Mouse (Mus musculus) thymus, adult 2 months (tissue): ENCODE results near the gene G0s2.

Experiments
- CTCF ChIP-seq: fragments of 200-500 bp; IDR thresholded peaks from 2 replicates; pipeline ENCODE4 v1.5.1; 2012; ENCODE audit warnings: mild to moderate bottlenecking, control low read depth, low read length, moderate library complexity, borderline replicate concordance; ENCODE audit not compliant: control insufficient read depth, poor library complexity, insufficient read depth; ENCODE audit errors: extremely low read depth
- POLR2A ChIP-seq: fragments of 200-500 bp; IDR thresholded peaks from 2 replicates; pipeline ENCODE4 v1.6.1; 2012; ENCODE audit warnings: mild to moderate bottlenecking, low read length, control low read depth, moderate library complexity; ENCODE audit not compliant: control insufficient read depth, poor library complexity, insufficient read depth; ENCODE audit errors: extremely low read depth

DNA sequence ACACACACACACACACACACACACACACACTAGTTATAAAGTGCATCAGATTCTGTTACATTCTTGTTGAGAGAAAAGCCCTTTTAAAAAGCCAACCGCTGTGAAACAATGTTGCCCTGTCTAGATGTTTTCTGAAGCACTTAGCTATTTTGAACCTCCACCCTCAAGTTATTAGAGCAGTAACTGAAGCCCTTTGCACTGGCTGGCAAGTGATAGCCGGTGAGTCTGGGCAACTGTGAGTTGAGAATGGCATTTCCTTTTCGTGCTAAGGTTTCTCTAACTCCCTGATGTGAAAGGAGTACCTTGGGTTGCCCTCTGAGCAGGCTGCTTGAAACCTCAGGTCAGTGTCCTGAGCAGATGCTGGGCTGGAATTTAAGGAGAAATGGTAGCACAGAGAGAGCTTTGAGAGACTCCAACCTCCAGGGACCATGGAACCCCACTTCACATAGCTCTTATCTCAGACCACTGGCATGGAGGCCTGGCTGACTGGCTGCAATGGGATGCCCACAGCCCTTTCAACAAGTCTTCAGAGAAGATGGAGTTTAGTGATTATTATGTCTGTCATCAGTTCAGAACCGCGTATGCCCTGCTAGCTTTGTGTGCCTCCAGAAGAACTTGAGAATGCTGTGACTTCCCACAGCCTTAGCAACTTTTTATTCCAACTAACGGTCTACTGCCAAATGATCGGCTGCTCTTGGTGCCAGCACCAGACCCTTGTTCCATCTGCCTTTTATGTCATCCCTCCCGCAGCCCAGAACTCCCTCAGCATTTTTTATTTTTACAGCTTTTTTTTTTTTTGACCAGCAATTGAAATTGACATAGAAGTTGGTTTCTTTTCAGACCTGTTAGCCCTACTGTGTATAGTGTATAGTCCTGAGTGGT lies 9.8 kb downstream of the G0s2 start:
- no peak for TF ChIP-seq POLR2A
- TF ChIP-seq CTCF, result no peak
